Mouse (Mus musculus) hindbrain, postnatal 0 days (tissue): ENCODE measurements around the gene Ssu72. TPM values are rescaled to one million over a fixed set of nuclear protein-coding genes. Genes with fewer than 3 reads are reported as not detected.

ENCODE experiments used
- ATAC-seq: fragments of 200-750 bp; cut with Nextera tagmentation; 2 replicates; pipeline ENCODE4 v1.8.0; 2017; ENCODE audit warnings: mild to moderate bottlenecking, moderate TSS enrichment, moderate library complexity
- DNase-seq: peaks from one replicate; pipeline ENCODE4 v3.0.0-alpha.2; 2015; ENCODE audit warnings: low spot score
- H3K27ac ChIP-seq: fragments of 300-500 bp; sonication (generic); 2 replicates; pipeline ENCODE4 v1.5.1; 2014; ENCODE audit warnings: mild to moderate bottlenecking
- H3K27me3 ChIP-seq: fragments of 300-500 bp; sonication (generic); 2 replicates; pipeline ENCODE4 v1.6.1; 2014; ENCODE audit warnings: low read length, mixed read lengths; ENCODE audit not compliant: insufficient read depth
- H3K36me3 ChIP-seq: fragments of 300-500 bp; sonication (generic); 2 replicates; pipeline ENCODE4 v1.6.1; 2014; ENCODE audit warnings: low read length, mixed read lengths; ENCODE audit not compliant: insufficient read depth
- H3K4me1 ChIP-seq: fragments of 300-500 bp; sonication (generic); 2 replicates; pipeline ENCODE4 v1.6.1; 2014; ENCODE audit warnings: antibody characterized with exemption, low read length, mixed read lengths; ENCODE audit not compliant: insufficient read depth
- H3K4me2 ChIP-seq: fragments of 300-500 bp; sonication (generic); 2 replicates; pipeline ENCODE4 v1.6.1; 2014; ENCODE audit warnings: low read depth, mild to moderate bottlenecking, low read length, moderate library complexity, mixed read lengths
- H3K4me3 ChIP-seq: fragments of 300-500 bp; sonication (generic); 2 replicates; pipeline ENCODE4 v1.5.1; 2014; ENCODE audit warnings: low read length
- H3K9ac ChIP-seq: fragments of 300-500 bp; sonication (generic); replicated peaks from 2 replicates; pipeline ENCODE4 v1.6.1; 2014; ENCODE audit warnings: mild to moderate bottlenecking, low read length, moderate library complexity, mixed read lengths
- H3K9me3 ChIP-seq: fragments of 300-500 bp; sonication (generic); 2 replicates; pipeline ENCODE4 v1.6.1; 2016; ENCODE audit warnings: low read length, mixed read lengths
- CTCF ChIP-seq: IDR thresholded peaks from 2 replicates; pipeline ENCODE4 v1.5.1; 2016; ENCODE audit warnings: antibody characterized with exemption, control low read depth, low read depth
- WGBS: fragments of 180-500 bp; shearing (Covaris S2); extraction: QIAGEN DNeasy Blood & Tissue Kit; methylation state at CpG from one replicate; pipeline ENCODE4 v1.1.7; 2014; 5-methylcytosine and 5-hydroxymethylcytosine counted together
- polyA plus RNA-seq: library from polyadenylated mRNA; unstranded; fragments of >200 nt; fragmentation: Nextera tagmentation; extraction: Ambion mirVana; gene quantifications from 2 replicates; pipeline ENCODE4 v1.2.1, GENCODE M21; 2015
- total RNA-seq: library from RNA; depleted of rRNA; stranded (reverse); fragments of >200 nt; gene quantifications from 2 replicates; pipeline ENCODE4 v1.2.3, GENCODE M21; 2014

The Ssu72 gene
- total and polyA plus RNA-seq, 2 experiments from 2014 or later, result 110 to 165 TPM

GRCm38 (mm10) chr4:155703425-155703929 lies 1.1 kb upstream of the Ssu72 start:
- Histone ChIP-seq H3K4me1 (peaks cover 4% of the 10 kb centered on the region; the same call in 1 of the 2 replicates), H3K4me3 (no peak overlapping the region), H3K9me3 (no peaks in the 10 kb centered on the region), H3K36me3 (no peaks in the 10 kb centered on the region), H3K27me3 (no peaks in the 10 kb centered on the region), H3K27ac (no peak overlapping the region), H3K4me2 (no peak overlapping the region), H3K9ac (no peak overlapping the region)
- no peak for TF ChIP-seq CTCF
- 97% methylated on average over 4 of the region's 4 CpGs for WGBS
- DNase-seq, result no peak
- ATAC-seq, result no peak

GRCm38 (mm10) chr4:155705592-155705929 lies 961 bp downstream of the Ssu72 start:
- no peaks in the 10 kb centered on the region for H3K27me3 ChIP-seq
- H3K4me1 ChIP-seq, result peaks cover 4% of the 10 kb centered on the region; the same call in 1 of the 2 replicates
- H3K27ac ChIP-seq, result peak overlapping the region; percentile 97
- H3K4me2 ChIP-seq, result peak overlapping the region; percentile 83
- DNase-seq (no peak), ATAC-seq (no peak)
- WGBS, result under 1% methylated on average over 19 of the region's 19 CpGs
- peak overlapping the region; percentile 95 for H3K9ac ChIP-seq
- TF ChIP-seq CTCF, result no peak
- H3K36me3 ChIP-seq, result no peaks in the 10 kb centered on the region
- H3K4me3 ChIP-seq, result peak overlapping the region; percentile 94
- no peaks in the 10 kb centered on the region for H3K9me3 ChIP-seq

- no peaks in the 10 kb centered on the region for H3K9me3 ChIP-seq
- no peak for DNase-seq
- H3K9ac ChIP-seq, result no peak overlapping the region
- no peak for ATAC-seq
- no peak overlapping the region for H3K4me3 ChIP-seq
- WGBS, result 73% methylated on average over 2 of the region's 2 CpGs
- peaks cover 4% of the 10 kb centered on the region; the same call in 1 of the 2 replicates for H3K4me1 ChIP-seq
- no peak for TF ChIP-seq CTCF
- no peaks in the 10 kb centered on the region for H3K36me3 ChIP-seq
- no peak overlapping the region for H3K4me2 ChIP-seq
- H3K27me3 ChIP-seq, result no peaks in the 10 kb centered on the region
- H3K27ac ChIP-seq, result no peak overlapping the region
These were observed 4.0 kb downstream of the Ssu72 start for GRCm38 (mm10) chr4:155708582-155708981.

GRCm38 (mm10) chr4:155708988-155709387 lies 4.4 kb downstream of the Ssu72 start:
- ATAC-seq, result no peak
- no peaks in the 10 kb centered on the region for H3K27me3 ChIP-seq
- peaks cover 4% of the 10 kb centered on the region; the same call in 1 of the 2 replicates for H3K4me1 ChIP-seq
- DNase-seq, result no peak
- no peak overlapping the region for H3K9ac ChIP-seq
- no peak overlapping the region for H3K4me3 ChIP-seq
- H3K4me2 ChIP-seq, result no peak overlapping the region
- TF ChIP-seq CTCF, result no peak
- H3K27ac ChIP-seq, result no peak overlapping the region
- H3K36me3 ChIP-seq, result no peaks in the 10 kb centered on the region
- no peaks in the 10 kb centered on the region for H3K9me3 ChIP-seq

GRCm38 (mm10) chr4:155710521-155711252 lies 6.1 kb downstream of the Ssu72 start:
- Histone ChIP-seq H3K27ac (peak overlapping the region; percentile 41), H3K4me3 (no peak overlapping the region), H3K4me2 (peak overlapping the region; percentile 18; the same call in 1 of the 2 replicates), H3K9me3 (no peaks in the 10 kb centered on the region), H3K4me1 (peaks cover 4% of the 10 kb centered on the region; the same call in 1 of the 2 replicates), H3K9ac (no peak overlapping the region), H3K27me3 (no peaks in the 10 kb centered on the region), H3K36me3 (no peaks in the 10 kb centered on the region; the same call in 1 of the 2 replicates)
- ATAC-seq (no peak), DNase-seq (peak; percentile 20)
- no peak for TF ChIP-seq CTCF
- 53% methylated on average over 6 of the region's 6 CpGs for WGBS

GRCm38 (mm10) chr4:155721668-155722083 lies 17.1 kb downstream of the Ssu72 start:
- 45% methylated on average over 4 of the region's 4 CpGs for WGBS
- Histone ChIP-seq H3K4me1 (no peaks in the 10 kb centered on the region), H3K9me3 (no peaks in the 10 kb centered on the region), H3K4me3 (no peak overlapping the region), H3K9ac (no peak overlapping the region), H3K36me3 (peaks cover 6% of the 10 kb centered on the region; the same call in 1 of the 2 replicates), H3K27ac (no peak overlapping the region), H3K4me2 (no peak overlapping the region), H3K27me3 (no peaks in the 10 kb centered on the region)
- ATAC-seq (0 out of 2 replicates have a peak, but pooled peaks have one; percentile 45), DNase-seq (peak; percentile 47)
- peak; percentile 71 for TF ChIP-seq CTCF

- Histone ChIP-seq H3K27me3 (no peaks in the 10 kb centered on the region), H3K9me3 (no peaks in the 10 kb centered on the region), H3K4me2 (no peak overlapping the region), H3K4me1 (no peaks in the 10 kb centered on the region), H3K4me3 (no peak overlapping the region), H3K27ac (no peak overlapping the region), H3K36me3 (peaks cover 9% of the 10 kb centered on the region; the same call in 1 of the 2 replicates), H3K9ac (no peak overlapping the region; the same call in 1 of the 2 replicates)
- 57% methylated on average over 2 of the region's 2 CpGs for WGBS
- no peak for TF ChIP-seq CTCF
- DNase-seq (no peak), ATAC-seq (no peak)
These were observed 23.4 kb downstream of the Ssu72 start for GRCm38 (mm10) chr4:155727993-155728392.
